Mouse (Mus musculus): ENCODE data around the gene Filip1. TPM values are rescaled to one million over a fixed set of nuclear protein-coding genes. Genes with fewer than 3 reads are reported as not detected.

Gene Filip1
- polyA plus RNA-seq, 1 experiment from 2014 or later, result 5.9 TPM

GRCm38 (mm10) chr9:79928092-79928491 is 84.6 kb downstream of the Filip1 start:
- no peaks in the 10 kb centered on the region for H3K9me3 ChIP-seq (replicated peaks; ENCODE audit: low read length)
- H3K27ac ChIP-seq, result no peak overlapping the region
- no peak overlapping the region for H3K4me3 ChIP-seq (replicated peaks; ENCODE audit: low read depth, low read length)
- H3K27me3 ChIP-seq (ENCODE audit: insufficient read depth, low read length), result no peaks in the 10 kb centered on the region
- no peaks in the 10 kb centered on the region; the same call in 1 of the 2 replicates for H3K4me1 ChIP-seq (replicated peaks; ENCODE audit: insufficient read depth, low read length)
- DNase-seq (ENCODE audit: low spot score) (no peak), ATAC-seq (replicated peaks; ENCODE audit: low FRiP score, low read depth) (no peak)
- no peak overlapping the region for H3K9ac ChIP-seq (ENCODE audit: low read depth, low read length)
- H3K4me2 ChIP-seq (ENCODE audit: low read length), result no peak overlapping the region
- WGBS, result 89% methylated on average over 3 of the region's 3 CpGs
- no peaks in the 10 kb centered on the region for H3K36me3 ChIP-seq (ENCODE audit: insufficient read depth, low read length)
- no peak for TF ChIP-seq CTCF (IDR thresholded peaks at IDR 0.05; ENCODE audit: low read depth)

GRCm38 (mm10) chr9:79927156-79927870 is 85.3 kb downstream of the Filip1 start:
- ATAC-seq (replicated peaks; ENCODE audit: low FRiP score, low read depth) (no peak), DNase-seq (ENCODE audit: low spot score) (no peak)
- no peak overlapping the region for H3K27ac ChIP-seq
- H3K4me2 ChIP-seq (ENCODE audit: low read length), result no peak overlapping the region
- H3K36me3 ChIP-seq (ENCODE audit: insufficient read depth, low read length), result no peaks in the 10 kb centered on the region
- no peaks in the 10 kb centered on the region; the same call in 1 of the 2 replicates for H3K4me1 ChIP-seq (replicated peaks; ENCODE audit: insufficient read depth, low read length)
- TF ChIP-seq CTCF (IDR thresholded peaks at IDR 0.05; ENCODE audit: low read depth), result no peak
- H3K9ac ChIP-seq (ENCODE audit: low read depth, low read length), result no peak overlapping the region
- WGBS, result 88% methylated on average over 21 of the region's 21 CpGs
- no peaks in the 10 kb centered on the region for H3K9me3 ChIP-seq (replicated peaks; ENCODE audit: low read length)
- H3K4me3 ChIP-seq (replicated peaks; ENCODE audit: low read depth, low read length), result no peak overlapping the region
- no peaks in the 10 kb centered on the region for H3K27me3 ChIP-seq (ENCODE audit: insufficient read depth, low read length)

GRCm38 (mm10) chr9:79926464-79927155 is 86.0 kb downstream of the Filip1 start:
- no peak for ATAC-seq (replicated peaks; ENCODE audit: low FRiP score, low read depth)
- Histone ChIP-seq H3K27ac (no peak overlapping the region), H3K27me3 (ENCODE audit: insufficient read depth, low read length) (no peaks in the 10 kb centered on the region), H3K4me1 (replicated peaks; ENCODE audit: insufficient read depth, low read length) (peaks cover 4% of the 10 kb centered on the region), H3K4me3 (replicated peaks; ENCODE audit: low read depth, low read length) (no peak overlapping the region), H3K4me2 (ENCODE audit: low read length) (no peak overlapping the region), H3K36me3 (ENCODE audit: insufficient read depth, low read length) (no peaks in the 10 kb centered on the region), H3K9me3 (replicated peaks; ENCODE audit: low read length) (no peaks in the 10 kb centered on the region), H3K9ac (ENCODE audit: low read depth, low read length) (no peak overlapping the region)
- no peak for DNase-seq (ENCODE audit: low spot score)
- TF ChIP-seq CTCF (IDR thresholded peaks at IDR 0.05; ENCODE audit: low read depth), result no peak
- WGBS, result 72% methylated on average over 9 of the region's 9 CpGs

- Histone ChIP-seq H3K27ac (no peak overlapping the region), H3K36me3 (ENCODE audit: insufficient read depth, low read length) (no peaks in the 10 kb centered on the region), H3K4me3 (replicated peaks; ENCODE audit: low read depth, low read length) (no peak overlapping the region), H3K9ac (ENCODE audit: low read depth, low read length) (no peak overlapping the region), H3K9me3 (replicated peaks; ENCODE audit: low read length) (no peaks in the 10 kb centered on the region), H3K4me1 (replicated peaks; ENCODE audit: insufficient read depth, low read length) (peaks cover 5% of the 10 kb centered on the region), H3K4me2 (ENCODE audit: low read length) (no peak overlapping the region), H3K27me3 (ENCODE audit: insufficient read depth, low read length) (no peaks in the 10 kb centered on the region)
- no peak for TF ChIP-seq CTCF (IDR thresholded peaks at IDR 0.05; ENCODE audit: low read depth)
- WGBS, result 59% methylated on average over 4 of the region's 4 CpGs
- DNase-seq (ENCODE audit: low spot score) (no peak), ATAC-seq (replicated peaks; ENCODE audit: low FRiP score, low read depth) (no peak)
Observed at GRCm38 (mm10) chr9:79925950-79926349, 86.7 kb downstream of the Filip1 start.

GRCm38 (mm10) chr9:79923262-79923661 is 89.4 kb downstream of the Filip1 start:
- Histone ChIP-seq H3K9ac (ENCODE audit: low read depth, low read length) (no peak overlapping the region), H3K4me2 (ENCODE audit: low read length) (no peak overlapping the region), H3K36me3 (ENCODE audit: insufficient read depth, low read length) (no peaks in the 10 kb centered on the region), H3K4me1 (replicated peaks; ENCODE audit: insufficient read depth, low read length) (peaks cover 9% of the 10 kb centered on the region), H3K4me3 (replicated peaks; ENCODE audit: low read depth, low read length) (no peak overlapping the region), H3K27ac (no peak overlapping the region), H3K27me3 (ENCODE audit: insufficient read depth, low read length) (no peaks in the 10 kb centered on the region), H3K9me3 (replicated peaks; ENCODE audit: low read length) (no peaks in the 10 kb centered on the region)
- DNase-seq (ENCODE audit: low spot score) (no peak), ATAC-seq (replicated peaks; ENCODE audit: low FRiP score, low read depth) (no peak)
- TF ChIP-seq CTCF (IDR thresholded peaks at IDR 0.05; ENCODE audit: low read depth), result no peak
- WGBS, result 43% methylated on average over 3 of the region's 3 CpGs

GRCm38 (mm10) chr9:79922493-79922760 is 90.2 kb downstream of the Filip1 start:
- ATAC-seq (replicated peaks; ENCODE audit: low FRiP score, low read depth) (no peak), DNase-seq (ENCODE audit: low spot score) (no peak)
- Histone ChIP-seq H3K4me3 (replicated peaks; ENCODE audit: low read depth, low read length) (no peak overlapping the region), H3K27ac (no peak overlapping the region), H3K9ac (ENCODE audit: low read depth, low read length) (no peak overlapping the region), H3K27me3 (ENCODE audit: insufficient read depth, low read length) (no peaks in the 10 kb centered on the region), H3K4me1 (replicated peaks; ENCODE audit: insufficient read depth, low read length) (peaks cover 9% of the 10 kb centered on the region), H3K36me3 (ENCODE audit: insufficient read depth, low read length) (no peaks in the 10 kb centered on the region), H3K9me3 (replicated peaks; ENCODE audit: low read length) (no peaks in the 10 kb centered on the region), H3K4me2 (ENCODE audit: low read length) (no peak overlapping the region)
- TF ChIP-seq CTCF (IDR thresholded peaks at IDR 0.05; ENCODE audit: low read depth), result no peak
- WGBS, result 63% methylated on average over 6 of the region's 6 CpGs
